Mouse (Mus musculus) stomach, embryonic 14.5 days (tissue): ENCODE data around the gene Mybphl. TPM values are rescaled to one million over a fixed set of nuclear protein-coding genes. Genes with fewer than 3 reads are reported as not detected.

Experiments used
- ATAC-seq: fragments of 200-750 bp; cut with Nextera tagmentation; 2 replicates; pipeline ENCODE4 v1.8.0; 2017; ENCODE audit warnings: low read depth, moderate TSS enrichment; ENCODE audit not compliant: insufficient number of reproducible peaks, insufficient read depth, low FRiP score
- H3K27ac ChIP-seq: fragments of 300-500 bp; sonication (generic); 2 replicates; pipeline ENCODE4 v1.5.1; 2014; ENCODE audit warnings: mild to moderate bottlenecking, low read length, moderate library complexity, mixed read lengths
- H3K27me3 ChIP-seq: fragments of 300-500 bp; sonication (generic); 2 replicates; pipeline ENCODE4 v1.6.1; 2014; ENCODE audit warnings: low read length, control low read depth, mixed read lengths; ENCODE audit not compliant: control insufficient read depth, insufficient read depth
- H3K36me3 ChIP-seq: fragments of 300-500 bp; sonication (generic); 2 replicates; pipeline ENCODE4 v1.6.1; 2014; ENCODE audit warnings: mild to moderate bottlenecking, control low read depth, low read length, moderate library complexity, mixed read lengths; ENCODE audit not compliant: control insufficient read depth, insufficient read depth
- H3K4me1 ChIP-seq: fragments of 300-500 bp; sonication (generic); 2 replicates; pipeline ENCODE4 v1.6.1; 2014; ENCODE audit warnings: low read length, control low read depth, mixed read lengths; ENCODE audit not compliant: control insufficient read depth, insufficient read depth
- H3K4me2 ChIP-seq: fragments of 300-500 bp; sonication (generic); replicated peaks from 2 replicates; pipeline ENCODE4 v1.6.1; 2014; ENCODE audit warnings: low read depth, low read length, control low read depth
- H3K4me3 ChIP-seq: fragments of 300-500 bp; sonication (generic); 2 replicates; pipeline ENCODE4 v1.5.1; 2014; ENCODE audit warnings: low read depth, low read length, control low read depth
- H3K9ac ChIP-seq: fragments of 300-500 bp; sonication (generic); replicated peaks from 2 replicates; pipeline ENCODE4 v1.6.1; 2014; ENCODE audit warnings: low read depth, mild to moderate bottlenecking, control low read depth, low read length, moderate library complexity, mixed read lengths
- H3K9me3 ChIP-seq: fragments of 300-500 bp; sonication (generic); 2 replicates; pipeline ENCODE4 v1.6.1; 2016; ENCODE audit warnings: low read depth, low read length, control low read depth; ENCODE audit not compliant: control insufficient read depth
- WGBS: fragments of 180-500 bp; shearing (Covaris S2); extraction: QIAGEN DNeasy Blood & Tissue Kit; methylation state at CpG from one replicate; pipeline ENCODE4 v1.1.7; 2014; 5-methylcytosine and 5-hydroxymethylcytosine counted together
- polyA plus RNA-seq: library from polyadenylated mRNA; unstranded; fragments of >200 nt; fragmentation: Nextera tagmentation; extraction: Ambion mirVana; gene quantifications from 2 replicates; pipeline ENCODE4 v1.2.1, GENCODE M21; 2014

The Mybphl gene
- polyA plus RNA-seq, 1 experiment from 2014 or later, result not detected

DNA sequence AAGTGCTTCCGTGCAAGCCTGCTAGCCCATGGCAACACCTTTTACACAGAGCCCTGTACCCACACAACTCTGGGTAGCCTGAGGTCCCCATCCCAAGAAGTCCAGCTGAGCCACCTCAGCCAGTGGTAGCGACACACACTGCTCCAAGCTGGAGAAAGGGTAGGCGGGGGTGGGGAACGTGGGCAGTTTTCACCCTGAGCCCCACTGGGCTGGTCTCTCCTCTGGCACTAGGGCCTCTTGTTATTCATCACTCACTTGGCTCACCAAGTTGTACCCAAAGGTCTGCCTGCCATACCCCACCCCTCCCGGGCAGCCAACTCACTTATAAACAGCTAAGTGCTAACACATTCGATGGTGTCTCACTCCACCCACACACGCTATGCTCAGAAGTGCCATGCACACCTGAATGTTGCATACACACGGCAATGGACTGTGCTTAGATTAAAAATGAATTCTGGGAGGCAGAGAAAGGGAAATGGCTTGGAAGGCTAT is 43.9 kb downstream of the Mybphl start:
- H3K27me3 ChIP-seq, result no peaks in the 10 kb centered on the region
- 89% methylated on average over 8 of the region's 8 CpGs for WGBS
- H3K9me3 ChIP-seq, result peaks cover 7% of the 10 kb centered on the region; the same call in 1 of the 2 replicates
- 0 out of 2 replicates have a peak, but pooled peaks cover 12% of the 10 kb centered on the region for H3K4me1 ChIP-seq
- no peak overlapping the region for H3K4me2 ChIP-seq
- H3K9ac ChIP-seq, result no peak overlapping the region
- H3K4me3 ChIP-seq, result no peak overlapping the region
- H3K27ac ChIP-seq, result no peak overlapping the region
- ATAC-seq, result no peak
- H3K36me3 ChIP-seq, result peaks cover 3% of the 10 kb centered on the region

DNA sequence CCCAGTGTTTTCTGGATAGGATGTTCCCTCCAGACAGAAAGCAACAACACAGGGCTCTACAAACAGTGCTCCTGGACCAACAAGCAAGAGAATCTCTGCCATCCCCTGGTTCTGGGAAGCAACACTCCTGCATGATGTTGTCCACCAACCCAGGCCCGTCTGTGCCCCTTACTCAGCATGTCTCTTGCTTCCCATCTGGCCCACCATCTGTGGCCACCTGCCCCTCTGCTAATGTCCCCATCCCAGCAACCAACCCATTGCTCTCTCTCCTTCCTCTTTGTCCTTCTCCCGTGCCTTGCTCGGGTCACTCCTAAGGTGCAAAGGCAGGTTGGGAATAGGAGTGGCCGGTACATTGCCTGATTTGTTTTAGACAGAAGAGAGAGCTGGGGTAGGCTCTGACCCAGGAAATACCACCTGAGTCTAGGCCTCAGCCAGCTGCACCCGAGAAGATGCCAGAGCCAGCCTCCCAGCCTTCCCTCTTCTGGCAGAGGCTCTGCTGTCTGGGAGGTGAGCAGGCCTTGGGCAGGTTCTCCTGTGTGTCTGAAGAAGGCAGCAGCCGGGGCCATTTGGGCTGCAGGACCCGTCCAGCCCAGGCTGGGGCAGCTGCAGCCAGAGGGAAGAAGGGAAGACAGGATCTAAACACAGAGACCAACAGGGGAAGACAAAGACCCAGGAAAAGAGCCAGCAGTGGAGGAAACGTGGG is 45.1 kb downstream of the Mybphl start:
- Histone ChIP-seq H3K27me3 (no peaks in the 10 kb centered on the region), H3K36me3 (peaks cover 3% of the 10 kb centered on the region), H3K4me1 (peaks cover 13% of the 10 kb centered on the region), H3K4me2 (peak overlapping the region; percentile 24; the same call in 1 of the 2 replicates), H3K9ac (no peak overlapping the region; the same call in 1 of the 2 replicates), H3K9me3 (peaks cover 17% of the 10 kb centered on the region), H3K4me3 (no peak overlapping the region), H3K27ac (no peak overlapping the region)
- no peak for ATAC-seq
- 50% methylated on average over 8 of the region's 8 CpGs for WGBS

DNA sequence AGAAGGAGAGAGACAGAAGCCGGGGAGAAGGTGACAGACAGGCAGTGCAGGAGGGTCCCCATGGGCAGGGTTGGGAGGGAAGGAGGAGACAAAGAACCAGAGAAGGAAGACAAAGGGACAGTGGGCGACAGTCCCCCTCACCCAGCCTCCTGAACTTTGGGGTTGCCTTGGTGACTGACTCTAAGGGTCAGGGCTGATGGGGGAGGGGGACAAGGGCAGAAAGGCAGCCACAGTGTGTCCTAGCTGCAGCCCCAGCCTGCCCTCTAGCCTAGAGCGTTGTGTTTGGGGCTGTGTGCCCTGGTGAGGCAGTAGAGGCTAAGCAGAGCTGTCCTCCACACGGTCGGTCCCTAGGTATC is 45.6 kb downstream of the Mybphl start:
- Histone ChIP-seq H3K36me3 (peaks cover 3% of the 10 kb centered on the region), H3K4me1 (peaks cover 15% of the 10 kb centered on the region), H3K9ac (no peak overlapping the region; the same call in 1 of the 2 replicates), H3K27ac (0 out of 2 replicates have a peak overlapping the region, but pooled peaks have one; percentile 21), H3K4me2 (peak overlapping the region; percentile 24), H3K4me3 (peak overlapping the region; percentile 13), H3K9me3 (peaks cover 17% of the 10 kb centered on the region), H3K27me3 (no peaks in the 10 kb centered on the region)
- ATAC-seq, result 0 out of 2 replicates have a peak, but pooled peaks have one; percentile 26
- WGBS, result 27% methylated on average over 5 of the region's 5 CpGs

DNA sequence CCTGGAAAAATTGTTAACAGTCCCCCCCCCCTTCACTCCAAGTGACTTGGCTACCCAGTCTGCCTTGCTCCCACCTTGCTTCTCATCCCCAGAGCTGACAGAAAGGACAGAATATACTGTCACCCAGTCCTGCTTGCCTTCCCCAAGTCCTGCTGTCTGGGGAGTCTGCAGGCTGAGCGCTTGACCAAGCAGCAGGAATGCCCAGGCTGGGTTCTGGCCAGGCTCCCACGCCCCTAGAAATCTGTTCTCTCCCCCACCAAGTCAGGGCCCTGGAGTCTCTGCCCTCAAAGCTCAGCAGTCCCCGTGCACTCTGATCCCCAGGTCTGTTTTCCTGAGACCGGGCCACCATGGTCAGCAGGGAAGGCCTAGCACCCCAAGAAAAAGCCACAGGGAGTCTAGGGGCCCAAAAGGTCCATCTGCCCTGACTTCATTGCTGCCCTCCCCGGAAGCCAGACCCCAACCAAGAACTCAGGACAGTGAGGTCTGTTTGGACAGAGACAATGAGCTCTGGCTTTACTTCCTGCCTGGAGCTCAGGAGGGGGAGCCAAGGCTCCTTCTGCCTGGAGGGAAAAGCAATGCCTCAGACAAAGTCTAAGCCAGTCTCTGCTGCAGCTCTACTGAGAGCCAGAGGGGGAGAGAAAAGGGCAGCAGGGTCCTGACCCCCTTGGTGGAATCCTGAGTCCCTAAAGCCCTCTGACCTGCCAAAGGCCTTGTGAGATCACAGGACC is 46.5 kb downstream of the Mybphl start:
- ATAC-seq, result no peak
- Histone ChIP-seq H3K27me3 (no peaks in the 10 kb centered on the region), H3K4me1 (peaks cover 15% of the 10 kb centered on the region), H3K9ac (no peak overlapping the region; the same call in 1 of the 2 replicates), H3K4me3 (peak overlapping the region; percentile 13), H3K27ac (peak overlapping the region; percentile 58; the same call in 1 of the 2 replicates), H3K36me3 (peaks cover 3% of the 10 kb centered on the region), H3K4me2 (peak overlapping the region; percentile 24), H3K9me3 (peaks cover 17% of the 10 kb centered on the region)
- 57% methylated on average over 5 of the region's 5 CpGs for WGBS

DNA sequence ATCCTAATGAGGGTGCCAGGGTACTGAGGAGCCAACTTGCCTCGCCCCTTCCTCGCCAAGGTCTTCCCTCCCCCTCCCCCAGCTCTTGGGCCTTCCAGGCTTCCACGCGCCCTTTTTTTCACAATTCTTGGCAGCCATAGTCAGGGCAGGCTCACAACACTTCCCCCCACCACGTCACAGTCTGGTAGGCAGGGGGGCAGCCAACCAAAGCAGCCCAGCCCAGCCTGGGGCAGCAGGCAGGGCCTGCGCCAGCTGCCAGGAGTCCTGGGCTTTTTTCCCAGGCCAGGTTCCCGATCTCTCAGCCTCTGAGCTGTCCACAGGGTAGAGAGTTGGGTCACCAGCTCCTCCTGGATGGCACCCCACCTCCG is 47.0 kb downstream of the Mybphl start:
- Histone ChIP-seq H3K4me2 (peak overlapping the region; percentile 24), H3K36me3 (peaks cover 3% of the 10 kb centered on the region), H3K27me3 (0 out of 2 replicates have a peak, but pooled peaks cover 3% of the 10 kb centered on the region), H3K4me1 (peaks cover 15% of the 10 kb centered on the region), H3K27ac (peak overlapping the region; percentile 58; the same call in 1 of the 2 replicates), H3K9ac (no peak overlapping the region), H3K9me3 (peaks cover 17% of the 10 kb centered on the region), H3K4me3 (0 out of 2 replicates have a peak overlapping the region, but pooled peaks have one; percentile 5)
- 0 out of 2 replicates have a peak, but pooled peaks have one; percentile 14 for ATAC-seq
- 76% methylated on average over 8 of the region's 8 CpGs for WGBS

GRCm38 (mm10) chr3:108413634-108414360 is 49.1 kb downstream of the Mybphl start:
- Histone ChIP-seq H3K4me3 (no peak overlapping the region), H3K27me3 (0 out of 2 replicates have a peak, but pooled peaks cover 7% of the 10 kb centered on the region), H3K9me3 (peaks cover 17% of the 10 kb centered on the region), H3K27ac (no peak overlapping the region), H3K4me2 (no peak overlapping the region), H3K9ac (no peak overlapping the region), H3K4me1 (peaks cover 17% of the 10 kb centered on the region), H3K36me3 (peaks cover 3% of the 10 kb centered on the region)
- 95% methylated on average over 35 of the region's 35 CpGs for WGBS
- ATAC-seq, result no peak

DNA sequence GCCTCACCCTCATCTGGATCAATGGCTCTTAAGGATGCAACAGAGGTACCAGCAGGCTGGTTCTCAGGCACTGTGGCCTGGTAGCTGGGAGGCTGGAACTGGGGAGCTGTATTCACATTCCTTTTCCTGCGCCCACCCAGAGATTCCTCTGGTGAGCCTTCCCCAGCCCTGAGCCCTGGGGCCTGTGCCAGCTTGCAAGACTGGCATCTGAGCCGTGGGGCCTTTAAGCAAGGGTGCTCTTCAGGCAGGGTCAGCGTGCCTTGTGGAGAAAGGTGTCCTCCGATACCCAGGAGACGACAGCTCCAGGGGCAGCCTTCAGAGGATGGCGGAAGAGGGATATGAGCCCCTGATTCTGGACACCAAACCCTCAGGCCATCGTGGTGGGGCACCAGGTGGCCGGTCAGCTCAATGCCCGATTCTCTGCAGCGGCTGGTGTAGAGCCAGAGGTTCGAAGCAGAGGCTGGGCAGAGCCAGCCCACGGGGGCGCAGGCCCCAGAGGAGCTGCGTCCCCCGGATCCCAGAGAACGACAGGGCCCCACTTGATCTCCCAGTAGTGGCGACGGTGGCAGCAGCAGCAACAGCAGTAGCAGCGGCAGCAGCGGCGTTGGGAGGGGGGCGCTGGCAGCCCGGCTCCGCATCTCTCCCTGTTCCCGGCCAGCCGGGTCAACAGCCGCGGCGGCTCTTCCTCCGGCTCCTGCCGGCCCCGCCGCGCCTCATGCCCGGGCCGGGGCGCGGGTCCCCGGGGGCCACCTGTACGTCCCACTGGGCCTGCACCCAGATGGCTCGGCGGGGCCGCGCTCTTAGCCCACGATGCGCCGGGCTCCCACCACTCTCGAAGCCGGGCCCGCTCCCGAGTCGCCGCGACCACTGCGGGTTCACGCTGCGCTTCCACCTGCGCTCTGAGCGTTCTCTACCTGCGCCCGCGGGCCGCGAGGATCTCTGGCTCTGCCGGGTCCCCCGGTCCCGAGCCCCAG is 50.4 kb downstream of the Mybphl start, which contains the start of gene Celsr2:
Celsr2 (minus strand) TSS at position 696 of the 974 bp plus-strand sequence.
- ATAC-seq, result peak; percentile 21; the same call in 1 of the 2 replicates
- Histone ChIP-seq H3K4me1 (peaks cover 17% of the 10 kb centered on the region), H3K36me3 (peaks cover 3% of the 10 kb centered on the region; the same call in 1 of the 2 replicates), H3K9ac (peak within 1 kb of the TSS; percentile 57), H3K9me3 (peaks cover 17% of the 10 kb centered on the region), H3K4me2 (peak within 1 kb of the TSS; percentile 88), H3K27me3 (0 out of 2 replicates have a peak, but pooled peaks cover 7% of the 10 kb centered on the region), H3K4me3 (peak within 1 kb of the TSS; percentile 64), H3K27ac (peak within 1 kb of the TSS; percentile 56; the same call in 1 of the 2 replicates)
- WGBS, result 6% methylated on average over 65 of the region's 67 CpGs
